Mouse (Mus musculus): Measurements from ENCODE around the gene Gm20716. TPM values are rescaled to one million over a fixed set of nuclear protein-coding genes. Genes with fewer than 3 reads are reported as not detected.

The Gm20716 gene
- polyA plus RNA-seq, 1 experiment from 2014 or later: 24.5 TPM

DNA sequence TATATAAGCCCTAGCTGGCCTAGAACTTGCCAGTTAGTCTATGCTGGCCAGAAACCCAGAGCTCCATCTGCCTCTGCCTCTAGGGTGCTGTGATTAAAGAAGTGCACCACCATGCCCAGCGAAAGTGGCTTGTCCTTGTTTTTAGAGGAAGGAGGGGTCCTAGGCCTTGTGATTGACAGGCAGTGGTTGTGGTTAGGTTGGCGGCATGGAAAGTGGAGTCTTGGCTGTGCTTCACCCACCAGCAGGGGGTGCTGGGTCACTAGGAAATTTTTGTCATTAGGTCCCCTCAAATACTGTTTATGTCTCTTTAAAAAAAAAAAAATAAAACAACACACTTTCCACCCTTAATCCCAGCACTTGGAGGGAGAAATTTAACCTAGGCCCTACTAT lies 18.7 kb upstream of the Gm20716 start:
- Histone ChIP-seq H3K27me3 (no peaks in the 10 kb centered on the region), H3K9ac (no peak overlapping the region), H3K4me2 (replicated peaks) (no peak overlapping the region), H3K9me3 (no peaks in the 10 kb centered on the region), H3K4me3 (no peak overlapping the region), H3K36me3 (no peaks in the 10 kb centered on the region), H3K27ac (no peak overlapping the region), H3K4me1 (peaks cover 9% of the 10 kb centered on the region; the same call in 1 of the 2 replicates)
- 39% methylated on average over 2 of the region's 2 CpGs for WGBS
- no peak for ATAC-seq (ENCODE audit: low FRiP score, low read depth)

DNA sequence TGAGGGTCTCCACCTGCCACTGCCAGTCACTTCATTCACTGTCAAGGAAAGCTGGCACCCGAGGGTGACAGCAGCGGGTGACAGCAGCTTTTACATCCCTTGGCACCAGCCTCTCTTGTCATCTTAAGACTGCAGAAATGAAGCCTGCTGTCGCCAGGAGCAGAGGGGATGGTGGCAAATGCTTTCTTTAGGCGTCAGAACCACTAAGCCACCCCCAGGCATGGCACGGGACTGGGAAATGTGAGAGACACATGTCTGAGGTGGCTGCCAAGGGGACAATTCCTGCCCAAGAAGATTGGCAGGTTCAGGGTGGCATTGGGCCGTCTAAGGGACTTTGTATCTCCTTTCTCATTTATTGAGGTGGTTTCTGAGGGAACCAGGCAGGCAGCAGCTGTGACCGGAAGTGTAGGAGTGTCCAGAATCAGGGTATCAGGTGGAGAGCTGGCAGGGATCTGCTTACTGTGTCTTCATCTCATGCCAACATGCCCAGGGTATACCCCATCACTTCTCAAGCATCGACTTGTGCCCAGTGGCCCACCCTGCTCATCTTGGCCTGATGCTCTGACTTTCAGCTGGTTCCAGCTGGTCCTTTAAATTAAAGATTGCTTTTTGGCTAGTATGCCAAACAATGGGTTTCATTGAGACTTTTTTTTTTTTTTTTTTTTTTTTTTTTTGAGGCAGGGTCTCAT lies 18.1 kb upstream of the Gm20716 start:
- no peaks in the 10 kb centered on the region for H3K27me3 ChIP-seq
- 75% methylated on average over 8 of the region's 8 CpGs for WGBS
- no peak overlapping the region for H3K27ac ChIP-seq
- H3K4me2 ChIP-seq (replicated peaks): no peak overlapping the region
- ATAC-seq (ENCODE audit: low FRiP score, low read depth): no peak
- no peaks in the 10 kb centered on the region for H3K9me3 ChIP-seq
- no peak overlapping the region for H3K4me3 ChIP-seq
- H3K4me1 ChIP-seq: peaks cover 9% of the 10 kb centered on the region; the same call in 1 of the 2 replicates
- H3K36me3 ChIP-seq: no peaks in the 10 kb centered on the region
- no peak overlapping the region for H3K9ac ChIP-seq

DNA sequence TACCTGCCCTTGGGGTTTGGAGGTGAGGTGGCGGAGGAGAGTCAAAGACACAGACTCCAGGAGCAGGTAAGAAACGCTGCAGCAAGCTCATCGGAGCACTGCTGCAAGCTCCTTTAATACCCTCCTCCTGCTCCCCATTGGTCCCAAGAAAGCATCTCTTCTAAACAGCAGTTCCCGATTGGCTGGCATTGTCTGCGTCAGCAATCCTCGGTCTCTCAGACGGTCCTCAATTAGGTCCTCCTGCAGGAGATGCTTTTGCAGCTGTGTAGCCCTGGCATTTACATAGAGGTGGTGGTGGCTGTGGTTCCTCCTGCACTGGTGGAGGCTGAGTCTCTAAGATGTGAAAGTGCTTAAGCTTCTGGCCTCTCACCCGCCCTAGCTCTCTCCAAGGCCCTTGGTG lies 15.4 kb upstream of the Gm20716 start:
- H3K4me2 ChIP-seq (replicated peaks): no peak overlapping the region
- 25% methylated on average over 8 of the region's 8 CpGs for WGBS
- no peaks in the 10 kb centered on the region for H3K27me3 ChIP-seq
- no peak overlapping the region for H3K9ac ChIP-seq
- no peak overlapping the region for H3K4me3 ChIP-seq
- H3K9me3 ChIP-seq: no peaks in the 10 kb centered on the region
- no peaks in the 10 kb centered on the region for H3K4me1 ChIP-seq
- no peak for ATAC-seq (ENCODE audit: low FRiP score, low read depth)
- H3K27ac ChIP-seq: no peak overlapping the region
- no peaks in the 10 kb centered on the region for H3K36me3 ChIP-seq

DNA sequence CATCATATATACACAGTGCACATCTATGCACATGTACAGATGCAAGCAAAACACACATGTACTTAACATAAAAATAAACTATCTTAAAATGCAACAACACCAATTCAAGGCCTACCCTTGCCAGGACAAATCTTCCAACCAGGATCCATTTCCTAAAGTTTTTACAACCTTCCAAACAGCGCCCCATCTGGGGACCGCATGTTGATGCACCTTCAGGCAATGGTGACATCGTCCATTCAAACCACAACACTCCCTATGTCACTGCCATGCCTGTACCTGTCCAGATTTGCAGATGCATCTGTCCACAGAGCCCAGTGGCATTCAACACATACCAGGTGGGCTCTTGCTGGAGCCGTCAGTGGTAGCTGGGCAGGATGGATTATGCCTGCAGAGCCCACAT lies 13.1 kb upstream of the Gm20716 start:
- H3K9ac ChIP-seq: no peak overlapping the region
- no peak for ATAC-seq (ENCODE audit: low FRiP score, low read depth)
- no peaks in the 10 kb centered on the region for H3K4me1 ChIP-seq
- no peak overlapping the region for H3K4me3 ChIP-seq
- H3K4me2 ChIP-seq (replicated peaks): no peak overlapping the region
- WGBS: 66% methylated on average over 4 of the region's 4 CpGs
- H3K9me3 ChIP-seq: peaks cover 14% of the 10 kb centered on the region
- H3K27me3 ChIP-seq: no peaks in the 10 kb centered on the region
- H3K36me3 ChIP-seq: no peaks in the 10 kb centered on the region
- H3K27ac ChIP-seq: no peak overlapping the region

DNA sequence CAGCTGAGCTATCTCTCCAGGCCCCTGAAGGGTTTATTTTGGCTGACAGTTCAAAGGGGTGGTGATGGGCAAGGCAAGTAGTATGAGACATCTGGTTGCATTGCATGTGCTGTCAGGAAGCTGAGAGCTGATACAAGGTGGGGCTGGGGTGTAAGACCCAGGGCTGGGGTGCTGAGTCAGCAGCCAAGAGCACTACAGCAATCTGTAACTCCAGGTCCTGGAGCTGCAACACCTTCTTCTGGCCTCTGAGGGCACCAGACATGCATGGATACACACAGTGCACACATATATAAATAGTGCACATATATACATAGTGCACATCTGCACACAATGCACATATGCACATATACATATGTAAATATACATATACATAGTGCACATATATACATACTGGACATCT lies 12.7 kb upstream of the Gm20716 start:
- H3K9me3 ChIP-seq: peaks cover 16% of the 10 kb centered on the region
- H3K9ac ChIP-seq: no peak overlapping the region
- H3K27me3 ChIP-seq: no peaks in the 10 kb centered on the region
- H3K4me1 ChIP-seq: no peaks in the 10 kb centered on the region
- H3K36me3 ChIP-seq: no peaks in the 10 kb centered on the region
- no peak overlapping the region for H3K27ac ChIP-seq
- 0 out of 2 replicates have a peak, but pooled peaks have one; percentile 15 for ATAC-seq (ENCODE audit: low FRiP score, low read depth)
- H3K4me3 ChIP-seq: no peak overlapping the region
- H3K4me2 ChIP-seq (replicated peaks): no peak overlapping the region

DNA sequence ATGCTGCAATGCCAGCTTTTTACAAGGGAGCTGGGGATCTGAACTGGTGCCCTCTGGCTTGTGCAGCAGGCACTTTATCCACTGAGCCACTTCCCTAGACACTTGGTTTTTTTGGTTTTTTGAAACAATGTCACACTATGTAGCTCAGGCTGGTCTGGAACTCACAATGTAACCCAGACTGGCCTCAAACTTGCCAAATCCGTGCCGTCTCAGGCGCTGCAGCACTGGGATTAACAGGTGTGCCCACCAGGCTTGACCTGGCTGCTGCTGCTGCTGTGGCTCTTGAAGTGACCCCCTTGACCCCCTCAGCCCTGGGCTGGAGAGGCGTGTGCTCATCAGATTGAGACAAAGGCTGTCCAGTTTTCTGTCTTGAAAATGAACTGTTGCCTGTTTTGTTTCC lies 8.2 kb upstream of the Gm20716 start:
- no peaks in the 10 kb centered on the region for H3K4me1 ChIP-seq
- H3K4me3 ChIP-seq: no peak overlapping the region
- peaks cover 16% of the 10 kb centered on the region for H3K9me3 ChIP-seq
- no peak for ATAC-seq (ENCODE audit: low FRiP score, low read depth)
- no peak overlapping the region for H3K27ac ChIP-seq
- no peaks in the 10 kb centered on the region for H3K27me3 ChIP-seq
- peaks cover 15% of the 10 kb centered on the region for H3K36me3 ChIP-seq
- H3K4me2 ChIP-seq (replicated peaks): no peak overlapping the region
- H3K9ac ChIP-seq: no peak overlapping the region
- 84% methylated on average over 4 of the region's 4 CpGs for WGBS

DNA sequence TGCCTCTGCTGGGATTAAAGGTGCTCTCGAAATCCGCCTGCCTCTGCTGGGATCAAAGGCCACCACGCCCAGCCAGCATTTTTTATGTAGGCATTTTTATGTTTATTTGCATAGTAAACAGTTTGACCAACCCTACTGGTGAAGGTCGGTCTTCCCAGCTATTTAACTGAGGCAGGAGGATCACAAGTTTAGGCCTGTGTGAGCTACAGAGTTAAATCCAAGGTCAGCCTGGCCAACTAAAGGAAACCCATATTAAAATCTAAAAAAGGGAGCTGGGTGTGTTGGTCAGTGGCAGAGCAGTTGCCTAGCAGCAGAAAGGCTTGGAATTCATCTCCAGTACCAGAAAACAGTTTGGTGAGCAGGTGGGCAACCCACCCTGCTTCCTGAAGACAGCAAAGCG lies 3.1 kb upstream of the Gm20716 start:
- no peak overlapping the region for H3K9ac ChIP-seq
- H3K4me2 ChIP-seq (replicated peaks): no peak overlapping the region
- H3K36me3 ChIP-seq: peaks cover 26% of the 10 kb centered on the region
- 87% methylated on average over 5 of the region's 5 CpGs for WGBS
- H3K9me3 ChIP-seq: 0 out of 2 replicates have a peak, but pooled peaks cover 2% of the 10 kb centered on the region
- no peak overlapping the region for H3K4me3 ChIP-seq
- ATAC-seq (ENCODE audit: low FRiP score, low read depth): no peak
- H3K27ac ChIP-seq: no peak overlapping the region
- H3K4me1 ChIP-seq: peaks cover 27% of the 10 kb centered on the region
- no peaks in the 10 kb centered on the region for H3K27me3 ChIP-seq

DNA sequence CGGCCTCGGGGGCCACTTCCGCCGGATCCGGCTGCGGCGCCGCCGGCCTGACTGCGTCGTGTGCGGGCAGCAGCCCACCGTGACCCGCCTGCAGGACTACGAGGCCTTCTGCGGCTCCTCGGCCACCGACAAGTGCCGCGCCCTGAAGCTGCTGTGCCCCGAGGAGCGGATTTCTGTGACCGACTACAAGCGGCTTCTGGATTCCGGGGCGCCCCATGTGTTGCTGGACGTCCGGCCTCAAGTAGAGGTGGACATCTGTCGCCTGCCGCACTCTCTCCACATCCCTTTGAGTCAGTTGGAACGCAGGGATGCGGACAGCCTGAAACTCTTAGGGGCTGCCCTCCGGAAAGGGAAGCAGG lies 1.3 kb upstream of the Gm20716 start:
- peak overlapping the region; percentile 100 for H3K4me3 ChIP-seq
- WGBS: 59% methylated on average over 33 of the region's 33 CpGs

DNA sequence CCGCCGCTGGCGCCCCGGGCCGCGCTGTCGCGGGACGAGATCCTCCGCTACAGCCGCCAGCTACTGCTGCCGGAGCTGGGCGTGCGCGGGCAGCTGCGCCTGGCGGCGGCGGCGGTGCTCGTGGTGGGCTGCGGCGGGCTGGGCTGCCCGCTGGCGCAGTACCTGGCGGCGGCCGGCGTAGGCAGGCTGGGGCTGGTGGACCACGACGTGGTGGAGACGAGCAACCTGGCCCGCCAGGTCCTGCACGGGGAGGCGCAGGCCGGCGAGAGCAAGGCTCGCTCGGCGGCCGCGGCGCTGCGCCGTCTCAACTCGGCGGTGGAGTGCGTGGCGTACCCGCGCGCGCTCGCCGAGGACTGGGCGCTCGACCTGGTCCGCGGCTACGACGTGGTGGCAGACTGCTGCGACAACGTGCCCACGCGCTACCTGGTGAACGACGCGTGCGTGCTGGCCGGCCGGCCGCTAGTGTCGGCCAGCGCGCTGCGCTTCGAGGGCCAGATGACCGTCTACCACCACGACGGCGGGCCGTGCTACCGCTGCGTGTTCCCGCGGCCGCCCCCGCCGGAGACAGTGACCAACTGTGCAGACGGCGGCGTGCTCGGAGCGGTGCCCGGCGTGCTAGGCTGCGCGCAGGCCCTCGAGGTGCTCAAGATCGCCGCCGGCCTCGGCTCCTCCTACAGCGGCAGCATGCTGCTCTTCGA lies 758 bp upstream of the Gm20716 start:
- no peaks in the 10 kb centered on the region for H3K27me3 ChIP-seq
- H3K4me3 ChIP-seq: peak overlapping the region; percentile 100
- 4% methylated on average over 86 of the region's 105 CpGs for WGBS
- peak; percentile 58 for ATAC-seq (ENCODE audit: low FRiP score, low read depth)
- H3K4me1 ChIP-seq: peaks cover 34% of the 10 kb centered on the region
- peaks cover 36% of the 10 kb centered on the region for H3K36me3 ChIP-seq
- peak overlapping the region; percentile 91 for H3K27ac ChIP-seq
- no peaks in the 10 kb centered on the region for H3K9me3 ChIP-seq
- peak overlapping the region; percentile 87 for H3K9ac ChIP-seq
- H3K4me2 ChIP-seq (replicated peaks): peak overlapping the region; percentile 99

More for the DNA sequence above, 1.3 kb upstream of the Gm20716 start:
- H3K36me3 ChIP-seq: peaks cover 30% of the 10 kb centered on the region
- H3K27me3 ChIP-seq: no peaks in the 10 kb centered on the region
- no peak overlapping the region for H3K27ac ChIP-seq
- no peaks in the 10 kb centered on the region for H3K9me3 ChIP-seq
- H3K9ac ChIP-seq: peak overlapping the region; percentile 87
- ATAC-seq (ENCODE audit: low FRiP score, low read depth): no peak
- H3K4me2 ChIP-seq (replicated peaks): peak overlapping the region; percentile 99
- H3K4me1 ChIP-seq: peaks cover 34% of the 10 kb centered on the region

DNA sequence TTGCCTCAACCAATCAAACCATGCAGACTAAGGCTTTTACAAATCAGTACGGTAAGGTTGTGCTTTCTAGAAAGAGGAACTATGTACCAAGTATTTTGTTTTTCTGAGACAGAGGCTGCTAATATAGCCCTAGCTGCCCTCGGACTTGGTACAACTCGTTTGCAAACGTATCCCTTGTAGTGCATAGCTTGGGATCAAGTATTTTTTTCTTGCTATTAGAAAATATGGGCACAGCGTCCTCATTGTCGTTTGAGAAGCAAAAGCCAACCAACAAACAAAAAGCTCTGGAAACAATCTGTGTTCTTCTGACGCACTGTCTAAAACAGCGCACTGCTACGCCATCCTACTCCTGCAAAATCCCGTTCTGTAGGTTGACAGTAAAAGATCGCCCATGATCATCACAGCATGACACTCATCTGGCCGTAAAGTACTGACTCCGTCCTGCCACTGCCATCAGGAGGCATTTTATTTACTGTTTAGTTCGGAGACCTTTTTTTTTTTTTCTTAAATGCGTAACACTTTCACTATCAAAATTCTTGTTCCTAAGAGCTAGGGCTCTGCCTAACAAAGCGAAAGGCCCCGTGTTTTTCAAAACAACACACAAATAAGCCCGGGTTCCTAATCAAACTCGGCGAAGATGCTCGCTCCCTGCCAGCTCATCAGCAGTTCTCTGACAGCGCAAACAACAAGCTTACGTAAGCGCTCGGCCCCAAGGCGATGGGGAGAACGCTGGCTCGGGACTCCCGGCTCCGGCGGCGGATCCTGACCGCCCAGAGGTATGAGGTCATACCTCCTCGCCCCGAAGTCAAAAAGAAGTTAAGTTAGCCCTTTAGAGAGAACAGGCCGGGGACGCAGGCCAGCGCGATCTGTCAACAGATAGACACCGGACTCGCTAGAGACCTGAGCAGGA lies 793 bp downstream of the Gm20716 start:
- peak overlapping the region; percentile 100 for H3K4me3 ChIP-seq

DNA sequence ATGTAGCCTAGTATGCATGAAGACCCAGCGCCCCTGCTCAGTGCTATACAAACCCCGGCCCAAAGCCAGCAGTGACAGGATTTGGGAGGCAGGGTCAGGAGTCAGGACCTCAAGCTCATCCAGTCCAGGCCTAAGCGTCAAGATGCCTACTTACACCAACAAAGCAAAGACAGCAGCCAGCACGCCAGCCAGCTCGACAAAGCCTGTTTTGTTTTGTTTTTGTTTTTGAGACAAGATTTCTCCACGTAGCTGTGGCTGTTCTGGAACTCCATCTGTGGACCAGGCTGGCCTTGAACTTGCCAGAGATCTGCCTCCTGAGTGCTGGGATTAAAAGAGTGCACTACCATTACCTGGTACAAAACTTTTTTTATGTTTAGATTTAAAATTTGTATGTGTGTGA lies 6.8 kb downstream of the Gm20716 start:
- no peak overlapping the region for H3K27ac ChIP-seq

More for the DNA sequence above, 793 bp downstream of the Gm20716 start:
- 0 out of 2 replicates have a peak, but pooled peaks have one; percentile 4 for ATAC-seq (ENCODE audit: low FRiP score, low read depth)
- WGBS: 18% methylated on average over 41 of the region's 41 CpGs
- no peaks in the 10 kb centered on the region for H3K27me3 ChIP-seq
- H3K4me2 ChIP-seq (replicated peaks): peak overlapping the region; percentile 99
- peaks cover 47% of the 10 kb centered on the region for H3K36me3 ChIP-seq
- H3K27ac ChIP-seq: peak overlapping the region; percentile 91; the same call in 1 of the 2 replicates
- H3K9ac ChIP-seq: peak overlapping the region; percentile 87
- H3K9me3 ChIP-seq: no peaks in the 10 kb centered on the region
- peaks cover 34% of the 10 kb centered on the region for H3K4me1 ChIP-seq

More for the DNA sequence above, 6.8 kb downstream of the Gm20716 start:
- Histone ChIP-seq H3K27me3 (no peaks in the 10 kb centered on the region), H3K4me3 (no peak overlapping the region), H3K4me2 (replicated peaks) (no peak overlapping the region), H3K4me1 (peaks cover 7% of the 10 kb centered on the region), H3K9me3 (no peaks in the 10 kb centered on the region), H3K9ac (no peak overlapping the region), H3K36me3 (peaks cover 76% of the 10 kb centered on the region)
- 88% methylated on average over 6 of the region's 6 CpGs for WGBS
- no peak for ATAC-seq (ENCODE audit: low FRiP score, low read depth)

Measured in limb, embryonic 13.5 days (tissue).